Mouse (Mus musculus) left cerebral cortex, adult 18-20 months (tissue): ENCODE measurements around the gene Kcnk12. TPM values are rescaled to one million over a fixed set of nuclear protein-coding genes. Genes with fewer than 3 reads are reported as not detected.

Experiments used
- DNase-seq, 2 experiments: peaks; one replicate each; pipeline ENCODE4 v3.0.0; 2021 to 2022; ENCODE audit warnings: low spot score in 2 of 2, mixed read lengths in 1 of 2
- total RNA-seq, 2 experiments: library from RNA; stranded (reverse); gene quantifications; 2 replicates each; pipeline ENCODE4 v1.2.3; 2021

Gene Kcnk12
- total RNA-seq, 2 experiments from 2014 or later: 30.1 to 33.8 TPM

- peak; percentile 31 to 52 for DNase-seq
Observed at GRCm38 (mm10) chr17:87726489-87727356, 71.1 kb downstream of the Kcnk12 start.

GRCm38 (mm10) chr17:87724727-87725126 is 73.1 kb downstream of the Kcnk12 start:
- DNase-seq: no peak

GRCm38 (mm10) chr17:87700101-87700500 is 97.7 kb downstream of the Kcnk12 start:
- DNase-seq: no peak

GRCm38 (mm10) chr17:87698996-87699765 is 98.6 kb downstream of the Kcnk12 start:
- no peak for DNase-seq

GRCm38 (mm10) chr17:87696814-87697213 is 101.0 kb downstream of the Kcnk12 start:
- no peak for DNase-seq

GRCm38 (mm10) chr17:87695874-87696465 is 101.8 kb downstream of the Kcnk12 start:
- DNase-seq: peak in 1 of 2 experiments; percentile 23

Other genes with a start within 250 kb of the Kcnk12 start
- gene Epcam, start 162.0 kb downstream of the Kcnk12 start, total RNA-seq: not detected
- 10 to 100 TPM; 33.0 to 36.4 TPM for gene Msh2, start 125.7 kb downstream of the Kcnk12 start, total RNA-seq
- not detected for gene Rpl36-ps4, start 123.0 kb upstream of the Kcnk12 start, total RNA-seq
- gene Msh6, start 177.1 kb upstream of the Kcnk12 start, total RNA-seq: 10 to 100 TPM; 15.8 to 16.8 TPM